Mouse (Mus musculus) kidney, adult 9 months (tissue): ENCODE results near the gene Zdbf2.
"Not testable (repeated sequence)": the region's sequence is repeated elsewhere in the genome, so short reads cannot be mapped to it uniquely, and the experiment has no call there.

Experiments used
- DNase-seq: peaks from one replicate; pipeline ENCODE4 v3.0.0; 2022

Gene Zdbf2

DNA sequence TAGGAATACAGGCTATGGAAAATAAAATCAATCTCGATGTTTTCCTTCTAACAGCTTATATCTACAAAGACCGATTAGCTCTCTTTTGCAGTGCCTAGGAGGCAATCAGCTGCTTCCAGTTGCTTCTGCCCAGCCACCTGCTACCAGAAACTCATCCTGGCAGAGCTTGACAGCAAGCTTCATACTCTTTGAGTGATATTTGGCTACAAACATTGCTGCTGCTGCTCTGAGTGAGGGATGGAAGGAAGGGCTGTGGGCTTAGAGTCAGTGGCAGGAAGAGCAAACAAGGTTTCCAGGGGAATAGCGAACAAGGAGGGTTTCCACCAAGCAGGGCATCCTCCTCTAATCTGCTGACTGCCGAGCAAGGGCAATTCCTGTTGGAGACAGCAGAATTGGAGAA lies 7.6 kb upstream of the Zdbf2 start:
- DNase-seq = no peak

DNA sequence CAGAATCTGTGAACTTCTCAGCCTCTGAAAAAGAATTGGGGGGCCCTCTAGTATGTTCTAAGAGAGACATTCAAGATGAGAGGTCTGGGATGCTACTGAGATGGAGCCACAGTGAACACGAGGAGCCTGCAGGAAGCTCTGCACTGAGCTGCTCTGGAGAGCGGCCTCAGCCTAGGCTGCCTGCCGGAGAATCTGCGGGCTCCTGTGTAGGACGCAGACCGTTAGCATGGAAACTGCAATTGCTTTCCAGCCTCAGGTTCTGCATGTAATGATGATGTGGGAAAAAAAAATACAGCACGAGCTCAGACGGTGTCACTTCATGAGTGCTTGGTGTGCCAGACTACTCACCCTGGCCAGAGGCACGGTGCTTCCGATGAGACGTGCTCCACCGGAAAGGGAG lies 6.9 kb upstream of the Zdbf2 start:
- no peak for DNase-seq

DNA sequence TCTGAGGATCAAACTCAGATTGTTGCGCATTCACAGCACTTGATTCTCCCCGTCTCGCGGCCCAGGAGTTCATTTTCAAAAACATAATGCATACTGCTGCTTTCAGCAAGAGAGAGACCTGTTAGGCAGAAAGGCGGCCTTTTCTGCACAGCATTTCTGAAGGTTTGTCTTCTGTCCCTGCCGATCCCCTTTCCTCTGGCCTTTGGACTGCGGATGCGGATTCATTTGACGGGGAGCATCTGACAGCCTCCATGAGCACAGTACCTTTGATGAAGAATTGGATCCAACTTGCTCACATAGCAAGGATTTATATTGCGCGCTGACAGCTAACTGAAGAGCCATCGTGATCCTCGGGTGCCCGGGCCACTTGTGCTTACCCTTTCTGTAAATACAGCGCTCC lies 6.3 kb upstream of the Zdbf2 start:
- no peak for DNase-seq

DNA sequence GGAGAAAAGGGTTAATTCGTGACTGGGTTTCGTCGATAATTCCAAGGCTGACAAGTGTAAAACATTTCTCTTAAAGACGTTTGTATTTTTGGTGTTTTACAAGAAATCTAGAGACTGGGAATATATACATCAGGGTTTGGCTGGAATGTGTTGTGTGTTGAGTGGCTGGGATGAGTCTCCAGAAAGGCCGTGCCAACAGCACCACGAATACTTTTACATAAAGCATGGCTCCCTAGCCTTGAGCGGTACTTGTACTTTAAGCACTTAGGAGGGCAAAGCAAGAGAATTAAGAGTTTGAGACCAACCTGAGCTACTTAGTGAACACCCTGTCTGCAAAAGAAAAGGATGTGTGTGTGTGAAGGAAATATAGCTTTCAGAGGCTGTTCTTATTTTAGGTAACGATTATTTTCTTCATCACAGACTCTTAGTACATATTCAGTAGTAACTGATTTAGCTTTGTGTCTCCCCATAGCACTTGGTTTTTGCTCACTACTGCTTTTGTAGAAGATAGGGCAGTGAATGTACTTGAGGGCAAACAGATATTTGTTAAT lies 865 bp upstream of the Zdbf2 start:
- DNase-seq = no peak

DNA sequence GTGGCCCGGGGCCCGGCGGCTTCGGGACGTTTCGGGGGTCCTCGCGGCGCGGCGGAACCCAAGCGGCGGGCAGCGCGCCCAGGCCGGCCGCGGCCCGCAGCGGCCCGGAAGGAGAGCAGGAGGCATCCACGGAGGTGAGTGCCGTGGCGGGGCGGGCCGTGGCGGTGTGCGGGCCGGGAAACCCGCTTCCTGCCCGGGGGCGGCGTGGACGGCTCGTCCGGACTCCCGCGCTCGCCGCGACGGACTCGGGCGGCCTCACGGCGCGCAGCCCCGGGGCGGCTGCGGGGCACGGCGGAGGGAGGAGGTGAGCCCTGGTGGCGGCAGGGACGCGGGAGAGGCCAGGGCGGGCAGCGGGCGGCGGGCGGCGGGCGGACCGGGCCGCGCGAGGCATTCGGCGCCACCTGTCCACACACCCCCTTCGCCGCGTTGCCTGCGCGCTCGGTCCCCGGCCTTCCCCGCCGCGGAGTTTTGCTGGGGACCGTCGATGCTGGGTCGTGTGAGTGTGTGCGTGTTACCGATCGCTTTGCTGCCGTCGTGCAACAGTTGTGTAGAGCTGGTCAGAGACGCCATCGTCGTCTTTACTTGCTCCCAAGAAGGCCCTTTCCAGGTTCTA lies 380 bp downstream of the Zdbf2 start:
- no peak for DNase-seq

DNA sequence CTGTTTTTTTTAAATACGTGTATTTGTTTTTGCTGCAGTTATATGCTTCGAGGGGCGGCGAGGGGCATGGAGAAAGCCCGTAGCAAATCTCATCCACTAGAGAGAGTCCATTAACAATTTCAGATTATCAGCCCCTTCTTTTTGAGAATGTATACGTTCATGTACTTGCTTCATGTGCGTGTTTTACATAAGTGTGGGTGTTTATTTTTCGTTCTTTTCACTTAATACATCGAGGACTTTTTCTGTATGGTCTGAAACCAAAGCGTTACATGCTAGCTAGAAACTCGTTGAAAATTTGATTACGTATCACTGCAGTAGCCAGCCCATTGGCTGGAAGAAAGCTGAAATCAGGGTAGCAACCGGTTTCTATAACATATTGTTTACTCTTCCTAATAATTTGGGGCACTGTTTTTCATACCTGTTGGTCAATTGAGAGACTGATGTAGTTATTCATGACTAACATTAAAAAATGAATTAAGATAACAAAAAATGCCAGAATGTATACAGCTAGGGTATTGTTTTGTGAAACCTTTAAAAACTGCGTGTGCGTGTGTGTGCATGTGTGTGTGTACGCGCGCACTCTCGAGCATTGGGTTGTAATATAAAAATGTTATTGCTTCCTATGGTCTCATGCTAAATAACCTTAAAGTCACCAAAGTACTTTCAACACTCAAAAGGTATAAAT lies 1.1 kb downstream of the Zdbf2 start:
- DNase-seq = no peak

GRCm38 (mm10) chr1:63278106-63278505 lies 5.0 kb downstream of the Zdbf2 start:
- DNase-seq = no peak

DNA sequence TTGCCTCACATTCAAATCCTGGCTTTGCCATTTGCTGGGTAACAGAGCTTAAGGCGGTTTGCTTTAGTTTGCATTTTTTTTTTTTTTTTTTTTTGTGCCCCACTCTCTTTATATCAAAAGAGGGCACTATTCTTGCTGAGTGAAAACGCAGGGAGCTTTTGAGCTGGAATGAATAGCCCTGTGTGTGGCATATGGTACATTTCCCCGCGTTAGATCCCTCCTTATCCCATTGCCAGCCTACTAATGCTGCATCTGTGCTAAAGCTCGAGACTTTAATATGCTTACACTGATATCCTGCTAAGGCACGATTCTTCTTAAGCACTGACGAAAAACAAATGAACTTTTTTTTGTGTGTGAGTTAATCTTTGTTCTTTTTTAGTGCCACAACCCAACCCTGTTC lies 20.9 kb downstream of the Zdbf2 start:
- DNase-seq = no peak

DNA sequence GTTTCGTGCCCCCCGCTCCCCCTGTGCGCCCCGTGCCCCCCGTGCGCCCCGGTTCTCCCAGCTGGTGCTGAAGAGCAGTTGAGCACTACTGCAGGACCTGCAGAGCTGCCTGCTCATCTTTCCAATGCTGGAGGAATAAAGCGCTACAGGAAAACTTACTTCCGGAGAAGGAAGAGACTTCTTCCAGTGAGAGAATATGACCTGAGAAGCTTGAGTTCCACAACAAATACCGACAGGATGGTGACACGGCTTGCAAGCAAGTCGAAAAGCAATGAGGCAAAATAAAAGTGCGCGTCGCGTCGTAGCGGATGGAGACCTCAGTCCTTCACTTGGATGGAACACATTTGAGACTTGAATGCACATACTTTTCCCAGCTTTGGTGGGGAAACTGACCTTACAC lies 36.6 kb downstream of the Zdbf2 start:
- no peak for DNase-seq

- not testable (repeated sequence) for DNase-seq
Measured at GRCm38 (mm10) chr1:63323565-63324132, 50.6 kb downstream of the Zdbf2 start.
